Mouse (Mus musculus): ENCODE results near the gene Twf2.
A peak's percentile ranks its signal among the peaks of the same experiment; 100 is the strongest.

Gene Twf2

DNA sequence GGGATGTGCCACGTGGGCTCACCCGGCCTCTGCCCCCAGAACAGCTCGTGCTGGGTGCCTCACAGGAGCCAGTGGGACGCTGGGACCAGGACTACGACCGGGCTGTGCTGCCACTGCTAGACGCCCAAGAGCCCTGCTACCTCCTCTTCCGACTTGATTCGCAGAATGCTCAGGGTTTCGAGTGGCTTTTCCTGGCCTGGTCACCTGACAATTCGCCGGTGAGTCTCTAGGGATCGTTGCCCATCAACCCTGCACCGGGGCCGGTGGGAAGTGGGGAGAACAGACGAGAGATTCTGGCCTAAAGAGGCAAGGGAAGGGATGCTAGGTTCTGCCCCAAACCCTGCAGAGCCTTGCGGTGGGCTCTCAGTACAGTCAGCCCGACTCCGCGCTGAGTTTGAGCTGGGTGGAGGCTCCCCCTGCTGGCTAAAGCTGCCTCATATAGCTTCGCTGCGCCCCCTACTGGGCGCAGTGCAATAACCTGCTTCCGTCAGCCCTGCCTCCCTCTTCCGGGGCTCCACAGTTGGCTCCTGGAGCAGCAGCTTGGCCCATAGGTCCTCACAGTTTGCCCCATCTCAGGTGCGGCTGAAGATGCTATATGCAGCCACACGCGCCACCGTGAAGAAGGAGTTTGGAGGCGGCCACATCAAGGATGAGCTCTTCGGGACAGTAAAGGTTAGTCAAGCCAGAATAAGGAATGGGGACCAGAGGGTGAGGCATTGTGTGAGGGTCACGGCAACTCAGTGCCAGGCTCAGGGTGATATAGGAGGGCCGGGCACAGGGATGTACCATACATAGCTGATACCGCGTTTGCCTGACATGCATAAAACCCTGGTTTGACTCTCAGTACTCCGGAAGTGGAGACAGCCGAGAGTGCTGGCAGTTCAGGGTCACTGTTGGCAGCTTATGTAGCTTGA lies 9.0 kb downstream of the Twf2 start:
- peak; percentile 92 for DNase-seq (ENCODE audit: low read depth, low spot score)

DNA sequence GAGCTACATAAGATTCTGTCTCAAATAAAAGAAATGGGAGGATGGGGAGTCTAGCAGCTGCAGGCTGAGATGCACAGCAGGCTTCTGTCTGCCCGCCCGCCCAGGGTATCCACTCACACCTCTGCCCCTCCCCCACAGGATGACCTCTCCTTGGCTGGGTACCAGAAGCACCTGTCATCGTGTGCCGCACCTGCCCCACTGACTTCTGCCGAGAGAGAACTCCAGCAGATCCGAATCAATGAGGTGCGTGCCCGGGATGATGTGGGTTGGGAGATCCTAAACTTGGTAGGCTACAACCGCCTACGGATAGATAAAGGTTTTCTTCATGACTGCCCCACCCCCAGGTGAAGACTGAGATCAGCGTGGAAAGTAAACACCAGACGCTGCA lies 9.7 kb downstream of the Twf2 start:
- no peak for DNase-seq (ENCODE audit: low read depth, low spot score)

GRCm38 (mm10) chr9:106215341-106216125 lies 12.6 kb downstream of the Twf2 start:
- DNase-seq (ENCODE audit: low read depth, low spot score): no peak

DNA sequence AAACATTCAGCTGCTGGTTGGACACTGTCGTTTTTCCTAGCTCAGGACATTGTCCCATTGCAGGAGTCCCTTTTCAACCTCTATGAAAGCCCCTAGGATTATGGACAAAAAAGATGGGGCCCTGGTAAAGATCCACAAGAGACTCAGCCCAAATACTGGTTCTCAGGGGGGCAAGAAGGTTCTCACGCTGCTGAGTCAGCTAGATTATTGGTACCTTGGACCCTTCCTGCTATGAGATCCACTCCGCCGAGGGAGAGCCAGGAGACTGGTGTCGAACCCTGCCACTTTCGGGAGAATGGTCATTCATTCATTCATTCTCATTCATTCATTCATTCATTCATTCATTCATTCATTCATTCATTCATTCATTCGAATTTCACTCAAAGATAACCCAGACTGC lies 14.1 kb downstream of the Twf2 start:
- no peak for DNase-seq (ENCODE audit: low read depth, low spot score)

GRCm38 (mm10) chr9:106220894-106221523 lies 18.1 kb downstream of the Twf2 start:
- peak; percentile 36 for DNase-seq (ENCODE audit: low read depth, low spot score)

GRCm38 (mm10) chr9:106222261-106222851 lies 19.4 kb downstream of the Twf2 start, which contains the start of gene Tlr9:
Tlr9 (plus strand) TSS chr9:106222598.
- DNase-seq (ENCODE audit: low read depth, low spot score): peak; percentile 94

- peak; percentile 83 for DNase-seq (ENCODE audit: low read depth, low spot score)
Measured at GRCm38 (mm10) chr9:106222994-106223393, 20.1 kb downstream of the Twf2 start.

DNA sequence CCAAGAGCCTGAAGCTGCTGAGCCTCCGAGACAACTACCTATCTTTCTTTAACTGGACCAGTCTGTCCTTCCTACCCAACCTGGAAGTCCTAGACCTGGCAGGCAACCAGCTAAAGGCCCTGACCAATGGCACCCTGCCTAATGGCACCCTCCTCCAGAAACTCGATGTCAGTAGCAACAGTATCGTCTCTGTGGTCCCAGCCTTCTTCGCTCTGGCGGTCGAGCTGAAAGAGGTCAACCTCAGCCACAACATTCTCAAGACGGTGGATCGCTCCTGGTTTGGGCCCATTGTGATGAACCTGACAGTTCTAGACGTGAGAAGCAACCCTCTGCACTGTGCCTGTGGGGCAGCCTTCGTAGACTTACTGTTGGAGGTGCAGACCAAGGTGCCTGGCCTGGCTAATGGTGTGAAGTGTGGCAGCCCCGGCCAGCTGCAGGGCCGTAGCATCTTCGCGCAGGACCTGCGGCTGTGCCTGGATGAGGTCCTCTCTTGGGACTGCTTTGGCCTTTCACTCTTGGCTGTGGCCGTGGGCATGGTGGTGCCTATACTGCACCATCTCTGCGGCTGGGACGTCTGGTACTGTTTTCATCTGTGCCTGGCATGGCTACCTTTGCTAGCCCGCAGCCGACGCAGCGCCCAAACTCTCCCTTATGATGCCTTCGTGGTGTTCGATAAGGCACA lies 22.7 kb downstream of the Twf2 start:
- DNase-seq (ENCODE audit: low read depth, low spot score): peak; percentile 50

DNA sequence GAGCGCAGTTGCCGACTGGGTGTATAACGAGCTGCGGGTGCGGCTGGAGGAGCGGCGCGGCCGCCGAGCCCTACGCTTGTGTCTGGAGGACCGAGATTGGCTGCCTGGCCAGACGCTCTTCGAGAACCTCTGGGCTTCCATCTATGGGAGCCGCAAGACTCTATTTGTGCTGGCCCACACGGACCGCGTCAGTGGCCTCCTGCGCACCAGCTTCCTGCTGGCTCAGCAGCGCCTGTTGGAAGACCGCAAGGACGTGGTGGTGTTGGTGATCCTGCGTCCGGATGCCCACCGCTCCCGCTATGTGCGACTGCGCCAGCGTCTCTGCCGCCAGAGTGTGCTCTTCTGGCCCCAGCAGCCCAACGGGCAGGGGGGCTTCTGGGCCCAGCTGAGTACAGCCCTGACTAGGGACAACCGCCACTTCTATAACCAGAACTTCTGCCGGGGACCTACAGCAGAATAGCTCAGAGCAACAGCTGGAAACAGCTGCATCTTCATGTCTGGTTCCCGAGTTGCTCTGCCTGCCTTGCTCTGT lies 23.3 kb downstream of the Twf2 start:
- peak; percentile 74 for DNase-seq (ENCODE audit: low read depth, low spot score)

GRCm38 (mm10) chr9:106227790-106228429 lies 25.0 kb downstream of the Twf2 start:
- DNase-seq (ENCODE audit: low read depth, low spot score): peak; percentile 31

DNA sequence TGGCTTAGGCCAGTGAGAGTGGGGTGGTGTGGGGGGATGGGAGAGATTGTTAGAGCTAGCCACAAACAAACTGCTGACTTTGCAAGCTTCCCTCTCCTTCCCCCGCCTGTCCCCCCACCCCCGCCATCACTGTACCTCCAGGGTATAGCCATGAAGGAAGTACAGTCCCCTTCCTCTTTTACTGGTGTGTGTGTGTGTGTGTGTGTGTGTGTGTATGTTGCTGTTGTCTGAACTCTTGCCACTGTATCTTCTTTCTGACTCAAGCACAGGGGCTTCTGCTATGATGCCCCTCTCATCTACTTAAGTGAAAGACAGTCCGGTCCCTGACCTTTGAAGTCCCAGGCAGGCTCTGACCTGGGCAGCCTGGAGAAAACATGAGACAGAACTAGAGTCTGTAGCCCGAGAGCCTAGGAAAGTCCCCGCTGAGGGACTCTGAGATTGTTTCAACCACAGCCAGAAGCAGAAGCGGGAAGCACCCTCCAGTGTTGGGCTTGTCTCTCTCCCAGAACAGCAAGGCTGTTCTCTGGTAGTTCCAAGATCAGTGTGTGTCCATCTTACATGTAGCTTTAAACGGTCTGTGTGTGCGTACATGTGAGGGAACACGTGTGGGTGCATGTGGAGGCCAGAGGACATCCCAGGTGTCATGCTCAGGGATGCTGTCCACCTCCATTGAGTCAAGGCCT lies 27.3 kb downstream of the Twf2 start:
- peak; percentile 91 for DNase-seq (ENCODE audit: low read depth, low spot score)

GRCm38 (mm10) chr9:106230734-106231106 lies 27.8 kb downstream of the Twf2 start:
- DNase-seq (ENCODE audit: low read depth, low spot score): no peak

DNA sequence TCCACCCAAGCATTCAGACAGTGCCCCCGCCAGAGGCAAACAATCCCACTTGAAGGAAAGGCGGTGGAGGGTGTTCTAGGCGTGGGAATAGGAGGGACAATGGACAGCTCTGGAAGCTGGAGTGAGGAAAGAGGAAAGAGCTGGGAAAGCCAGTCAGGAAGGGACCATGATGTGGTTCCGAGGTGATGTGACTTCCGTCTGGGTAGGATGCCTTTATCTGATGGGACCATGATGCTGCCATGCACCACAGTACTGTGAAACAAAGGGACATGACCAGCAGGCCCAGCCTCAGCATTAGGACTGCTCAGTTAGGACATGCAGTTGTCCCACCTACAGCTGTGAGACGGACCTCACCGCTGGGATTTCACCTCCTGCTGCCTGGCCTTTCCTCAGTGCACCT lies 28.3 kb downstream of the Twf2 start:
- no peak for DNase-seq (ENCODE audit: low read depth, low spot score)

- peak; percentile 10 for DNase-seq (ENCODE audit: low read depth, low spot score)
Measured at GRCm38 (mm10) chr9:106231816-106232215, 28.9 kb downstream of the Twf2 start.

GRCm38 (mm10) chr9:106232956-106233355 lies 30.0 kb downstream of the Twf2 start:
- no peak for DNase-seq (ENCODE audit: low read depth, low spot score)

- DNase-seq (ENCODE audit: low read depth, low spot score): no peak
Measured at GRCm38 (mm10) chr9:106233953-106234352, 31.0 kb downstream of the Twf2 start.

- no peak for DNase-seq (ENCODE audit: low read depth, low spot score)
Measured at GRCm38 (mm10) chr9:106235194-106235830, 32.4 kb downstream of the Twf2 start.

- DNase-seq (ENCODE audit: low read depth, low spot score): no peak
Measured at GRCm38 (mm10) chr9:106236156-106236817, 33.4 kb downstream of the Twf2 start.

DNA sequence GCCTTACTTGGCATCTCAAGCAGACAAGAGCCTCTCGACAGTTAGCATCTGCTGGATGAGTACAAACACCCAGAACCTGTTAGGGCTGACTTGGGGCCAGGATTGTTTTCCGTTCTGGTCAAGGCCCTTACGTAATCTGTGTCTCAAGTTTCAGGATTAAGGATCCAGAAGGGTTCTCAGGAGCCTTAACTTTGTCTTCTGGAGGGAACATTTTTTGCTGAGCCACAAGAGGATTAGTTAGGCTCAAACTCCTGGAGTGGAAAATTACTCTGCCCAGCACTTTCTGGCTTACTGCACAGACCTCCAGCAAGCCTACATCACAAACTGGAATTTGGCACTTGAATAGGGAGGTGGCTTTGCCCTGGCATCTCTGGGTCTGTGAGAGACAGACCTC lies 33.9 kb downstream of the Twf2 start:
- no peak for DNase-seq (ENCODE audit: low read depth, low spot score)

Data from A20 (cell line).